Mouse (Mus musculus) natural killer cell, adult 2 months (primary cell): Measurements from ENCODE around the gene Vmn1r155.
"Not testable (repeated sequence)": the region's sequence is repeated elsewhere in the genome, so short reads cannot be mapped to it uniquely, and the experiment has no call there.

Experiments used
- DNase-seq, 2 experiments: peaks; one replicate each; pipeline ENCODE4 v3.0.0; 2022; ENCODE audit warnings: low spot score in 2 of 2

The Vmn1r155 gene

DNA sequence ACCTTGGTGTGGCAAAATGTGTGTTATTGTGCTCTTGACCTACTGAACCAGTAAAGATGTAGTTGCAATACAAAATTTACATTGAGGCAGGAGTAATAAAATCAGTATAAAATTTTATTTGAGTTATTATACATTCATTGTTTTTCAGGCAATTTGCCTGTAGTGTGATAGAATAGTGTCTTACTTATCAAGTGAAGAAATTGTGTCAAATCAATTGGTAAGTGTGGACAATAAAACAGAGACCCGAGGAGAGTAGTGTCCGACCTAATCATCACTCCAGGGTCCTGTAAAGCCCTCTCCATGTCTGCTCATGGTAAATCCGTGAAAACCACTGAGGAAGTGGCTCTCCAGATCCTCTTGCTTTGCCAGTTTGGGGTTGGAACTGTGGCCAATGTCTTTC lies at the start of gene Vmn1r155:
TSS of gene Vmn1r155 (plus strand) at position 301 of the 400 bp plus-strand sequence.
- not testable (repeated sequence) for DNase-seq

- not testable (repeated sequence) for DNase-seq
These were observed 34.4 kb downstream of the Vmn1r155 start, which contains the start of gene Gm8693 for GRCm38 (mm10) chr7:22692217-22692616. Gene Gm8693, minus strand, starts transcription at chr7:22692317.
